Mouse (Mus musculus): ENCODE results near the gene Mdh2. TPM values are rescaled to one million over a fixed set of nuclear protein-coding genes. Genes with fewer than 3 reads are reported as not detected.

Gene Mdh2
- polyA plus RNA-seq, 1 experiment from 2014 or later, result 856 TPM

DNA sequence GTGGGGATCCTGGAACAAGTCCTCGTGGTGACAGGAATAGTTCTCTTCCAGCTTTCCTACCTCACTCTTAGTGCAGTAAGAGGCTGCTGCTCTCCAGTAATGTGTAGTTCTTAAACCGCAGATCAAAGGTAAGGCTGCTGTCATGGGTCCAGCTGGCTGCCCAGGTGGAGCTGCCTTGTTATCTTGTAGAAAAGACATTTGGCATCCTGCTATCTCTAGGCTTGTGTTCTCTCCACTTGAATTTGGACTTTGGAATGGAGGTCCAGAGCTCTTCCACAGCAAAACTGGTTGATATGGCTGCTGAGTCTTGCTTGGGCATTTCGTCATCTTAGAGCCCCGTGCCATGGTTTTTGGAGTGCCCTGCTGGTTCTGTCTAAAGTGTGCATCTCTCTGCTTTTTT lies 4.6 kb downstream of the Mdh2 start:
- Histone ChIP-seq H3K4me1 (peaks cover 15% of the 10 kb centered on the region), H3K4me3 (no peak overlapping the region), H3K27ac (no peak overlapping the region), H3K36me3 (peaks cover 74% of the 10 kb centered on the region), H3K9me3 (no peaks in the 10 kb centered on the region), H3K27me3 (ENCODE audit: insufficient read depth, poor library complexity, severe bottlenecking) (no peaks in the 10 kb centered on the region)
- no peak for DNase-seq (ENCODE audit: low spot score)
- WGBS, result 86% methylated on average over 4 of the region's 4 CpGs

DNA sequence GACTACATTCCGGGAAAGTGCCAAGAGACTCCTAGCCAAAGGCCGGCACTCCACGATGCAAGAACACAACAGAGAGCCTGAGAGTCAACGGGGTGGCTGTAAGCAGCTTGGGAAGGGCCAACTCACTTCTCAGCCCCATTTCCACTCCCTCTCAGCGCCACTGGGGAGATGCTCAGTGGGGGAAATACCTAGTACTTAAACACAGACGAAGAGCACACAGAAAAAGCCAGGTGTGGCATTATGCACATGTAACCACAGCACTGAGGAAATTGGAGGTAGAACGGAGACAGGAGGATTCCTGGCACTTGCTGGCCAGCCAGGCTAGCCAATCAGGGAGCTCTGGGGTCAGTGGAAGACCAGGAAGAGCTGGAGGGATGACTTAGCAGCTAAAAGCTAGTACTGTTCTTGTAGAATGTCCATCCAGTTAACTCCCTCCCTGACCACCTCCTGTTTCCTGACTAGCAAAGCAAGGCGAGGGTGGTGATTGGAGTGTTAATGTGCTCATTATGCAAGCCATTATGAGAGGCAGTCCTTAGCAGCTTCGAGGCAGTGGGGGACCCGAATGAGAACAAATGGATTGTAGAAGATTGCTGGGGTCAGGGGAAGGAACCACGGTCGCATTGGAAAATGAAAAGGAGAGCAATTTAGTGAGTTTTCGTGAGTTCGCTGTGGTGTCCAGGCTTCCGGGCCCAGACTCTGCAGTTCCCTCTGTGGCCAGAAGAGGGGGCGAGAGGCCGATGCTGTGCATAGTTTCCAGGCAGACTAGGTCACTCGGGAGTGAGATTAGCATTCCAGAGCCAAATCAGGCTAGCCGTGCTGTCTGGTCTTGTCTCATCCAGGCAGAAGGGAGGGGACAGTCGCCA lies 15.9 kb downstream of the Mdh2 start:
- Histone ChIP-seq H3K27ac (peak overlapping the region; percentile 81), H3K36me3 (peaks cover 31% of the 10 kb centered on the region), H3K4me3 (peak overlapping the region; percentile 52), H3K4me1 (peaks cover 13% of the 10 kb centered on the region), H3K9me3 (no peaks in the 10 kb centered on the region), H3K27me3 (ENCODE audit: insufficient read depth, poor library complexity, severe bottlenecking) (no peaks in the 10 kb centered on the region)
- peak; percentile 93 for DNase-seq (ENCODE audit: low spot score)
- WGBS, result 10% methylated on average over 20 of the region's 20 CpGs

DNA sequence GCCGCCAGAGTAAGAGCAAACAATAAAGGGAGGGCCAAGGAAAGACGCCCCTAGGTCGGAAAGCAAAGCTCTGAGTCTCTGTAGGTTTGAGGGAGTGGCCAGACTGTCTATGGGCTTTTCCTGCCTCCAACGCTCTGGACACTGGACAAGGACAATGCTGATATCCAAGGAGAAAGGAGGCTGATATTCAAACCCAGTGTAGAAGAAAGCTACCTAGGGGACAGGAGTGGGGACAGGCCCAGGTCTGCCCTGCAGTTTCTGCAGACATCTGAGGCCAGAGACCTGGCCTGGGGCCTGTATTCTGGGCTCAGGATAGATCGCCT lies 16.5 kb downstream of the Mdh2 start:
- WGBS, result 12% methylated on average over 5 of the region's 5 CpGs
- Histone ChIP-seq H3K27me3 (ENCODE audit: insufficient read depth, poor library complexity, severe bottlenecking) (no peaks in the 10 kb centered on the region), H3K27ac (peak overlapping the region; percentile 81), H3K36me3 (peaks cover 25% of the 10 kb centered on the region), H3K4me3 (peak overlapping the region; percentile 52), H3K9me3 (no peaks in the 10 kb centered on the region), H3K4me1 (peaks cover 13% of the 10 kb centered on the region)
- no peak for DNase-seq (ENCODE audit: low spot score)

DNA sequence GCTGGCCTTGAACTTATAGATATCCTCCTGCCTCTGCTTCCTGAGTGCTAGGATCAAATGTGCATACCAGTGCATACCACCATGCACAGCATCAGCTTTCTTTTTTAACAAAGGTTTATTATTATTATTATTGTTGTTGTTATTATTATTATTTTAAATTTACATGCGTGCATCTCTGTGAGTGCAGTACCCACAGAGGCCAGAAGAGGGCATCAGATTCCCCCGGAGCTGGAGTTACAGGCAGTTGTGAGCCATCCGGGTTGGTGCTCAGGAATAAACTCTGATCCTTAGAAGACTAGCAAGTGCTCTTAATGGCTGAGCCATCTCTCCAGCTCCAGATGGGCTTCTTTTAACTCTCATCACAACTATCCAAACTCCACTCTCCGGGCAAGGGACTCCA lies 21.5 kb downstream of the Mdh2 start:
- no peaks in the 10 kb centered on the region for H3K36me3 ChIP-seq
- no peak overlapping the region for H3K4me3 ChIP-seq
- DNase-seq (ENCODE audit: low spot score), result no peak
- 45% methylated on average over 4 of the region's 4 CpGs for whole genome bisulfite sequencing
- no peaks in the 10 kb centered on the region for H3K9me3 ChIP-seq
- H3K4me1 ChIP-seq, result peaks cover 22% of the 10 kb centered on the region
- H3K27me3 ChIP-seq (ENCODE audit: insufficient read depth, poor library complexity, severe bottlenecking), result peaks cover 19% of the 10 kb centered on the region
- no peak overlapping the region for H3K27ac ChIP-seq

DNA sequence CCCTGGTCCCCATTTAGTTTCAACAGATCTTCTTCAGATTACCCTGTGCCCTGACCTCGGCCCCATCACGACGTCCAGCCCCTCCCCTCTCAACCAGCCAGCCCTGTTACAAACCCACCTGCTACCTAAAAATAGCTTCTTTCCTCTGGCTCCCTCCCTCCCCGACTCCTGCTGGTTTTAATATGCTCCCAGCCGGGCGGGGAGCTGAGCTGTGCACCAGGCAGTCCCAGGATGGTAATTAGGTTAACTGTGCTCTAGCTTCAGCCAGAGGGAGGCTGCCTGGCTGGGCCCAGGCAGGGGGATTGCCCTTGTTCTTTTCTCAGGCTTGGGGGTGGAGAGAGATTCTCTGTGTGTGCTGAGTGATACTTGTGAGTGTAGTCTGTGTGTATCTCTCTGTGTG lies 22.6 kb downstream of the Mdh2 start:
- Histone ChIP-seq H3K9me3 (no peaks in the 10 kb centered on the region), H3K27me3 (ENCODE audit: insufficient read depth, poor library complexity, severe bottlenecking) (peaks cover 29% of the 10 kb centered on the region), H3K4me1 (peaks cover 17% of the 10 kb centered on the region), H3K4me3 (0 out of 2 replicates have a peak overlapping the region, but pooled peaks have one; percentile 7), H3K36me3 (no peaks in the 10 kb centered on the region), H3K27ac (peak overlapping the region; percentile 53)
- DNase-seq (ENCODE audit: low spot score), result no peak
- 2% methylated on average over 6 of the region's 6 CpGs for WGBS

DNA sequence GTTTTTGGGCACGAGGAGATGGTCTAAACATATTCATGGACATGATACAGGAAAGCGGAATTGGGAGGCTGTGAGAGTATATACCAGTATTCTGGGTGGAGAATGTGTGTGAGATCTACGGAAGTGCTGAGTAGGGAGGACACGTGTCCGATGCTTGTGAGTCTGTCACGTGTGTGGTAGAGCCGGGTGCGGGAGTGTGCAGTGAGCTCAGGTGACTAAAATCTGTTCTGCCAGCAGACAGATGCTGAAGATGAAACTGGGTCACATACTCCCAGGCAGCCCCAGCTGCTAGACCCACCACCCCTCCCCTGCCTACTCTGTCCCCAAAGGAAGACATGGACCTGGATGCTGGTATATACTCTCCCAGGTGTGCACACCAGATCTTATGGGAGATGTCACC lies 24.4 kb downstream of the Mdh2 start:
- Histone ChIP-seq H3K4me1 (peaks cover 23% of the 10 kb centered on the region), H3K4me3 (no peak overlapping the region), H3K27me3 (ENCODE audit: insufficient read depth, poor library complexity, severe bottlenecking) (peaks cover 37% of the 10 kb centered on the region), H3K27ac (no peak overlapping the region), H3K9me3 (no peaks in the 10 kb centered on the region), H3K36me3 (no peaks in the 10 kb centered on the region)
- DNase-seq (ENCODE audit: low spot score), result no peak
- WGBS, result 83% methylated on average over 8 of the region's 8 CpGs

DNA sequence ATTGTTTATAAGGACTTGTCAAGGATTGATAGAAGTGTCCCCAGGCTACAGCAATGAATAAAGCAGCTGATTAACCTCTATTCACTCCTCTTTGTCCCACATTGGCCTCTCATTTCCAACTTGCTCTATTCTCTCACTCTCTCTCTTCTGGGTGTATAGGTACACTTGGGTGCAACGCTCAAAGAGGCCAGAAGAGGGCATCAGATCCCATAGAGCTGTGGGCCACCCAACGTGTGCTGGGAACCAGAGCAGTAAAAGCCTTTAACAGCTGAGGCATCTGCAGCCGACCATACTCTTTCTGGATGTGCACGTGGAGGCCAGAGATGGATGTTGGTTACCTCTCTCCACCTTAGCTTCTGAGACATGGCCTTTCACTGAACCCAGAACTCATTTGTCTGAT lies 24.9 kb downstream of the Mdh2 start:
- DNase-seq (ENCODE audit: low spot score), result no peak
- Histone ChIP-seq H3K4me1 (peaks cover 23% of the 10 kb centered on the region), H3K36me3 (no peaks in the 10 kb centered on the region), H3K9me3 (no peaks in the 10 kb centered on the region), H3K4me3 (no peak overlapping the region), H3K27ac (no peak overlapping the region), H3K27me3 (ENCODE audit: insufficient read depth, poor library complexity, severe bottlenecking) (peaks cover 37% of the 10 kb centered on the region)
- 58% methylated on average over 4 of the region's 4 CpGs for WGBS

DNA sequence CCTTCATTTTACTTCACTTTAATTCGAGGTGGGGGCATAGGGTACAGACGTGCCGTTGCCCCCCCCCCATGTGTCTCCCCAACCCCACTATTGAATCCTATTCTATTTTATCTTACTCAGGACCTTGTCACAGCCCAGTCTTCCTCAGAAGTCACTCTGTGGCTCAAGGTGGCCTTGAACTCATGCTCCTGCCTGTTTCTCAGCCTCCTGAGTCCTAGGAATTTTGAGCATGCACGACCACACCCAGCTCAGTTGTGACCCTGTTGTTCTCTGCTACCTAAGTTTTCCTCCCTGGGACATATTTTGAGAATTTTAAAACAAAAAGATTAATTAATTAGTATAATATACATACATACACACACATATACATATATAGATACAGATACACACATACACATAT lies 25.4 kb downstream of the Mdh2 start:
- Histone ChIP-seq H3K36me3 (no peaks in the 10 kb centered on the region), H3K27ac (no peak overlapping the region), H3K27me3 (ENCODE audit: insufficient read depth, poor library complexity, severe bottlenecking) (peaks cover 37% of the 10 kb centered on the region), H3K4me1 (peaks cover 23% of the 10 kb centered on the region), H3K4me3 (no peak overlapping the region), H3K9me3 (no peaks in the 10 kb centered on the region)
- 70% methylated on average over 4 of the region's 4 CpGs for WGBS
- no peak for DNase-seq (ENCODE audit: low spot score)

DNA sequence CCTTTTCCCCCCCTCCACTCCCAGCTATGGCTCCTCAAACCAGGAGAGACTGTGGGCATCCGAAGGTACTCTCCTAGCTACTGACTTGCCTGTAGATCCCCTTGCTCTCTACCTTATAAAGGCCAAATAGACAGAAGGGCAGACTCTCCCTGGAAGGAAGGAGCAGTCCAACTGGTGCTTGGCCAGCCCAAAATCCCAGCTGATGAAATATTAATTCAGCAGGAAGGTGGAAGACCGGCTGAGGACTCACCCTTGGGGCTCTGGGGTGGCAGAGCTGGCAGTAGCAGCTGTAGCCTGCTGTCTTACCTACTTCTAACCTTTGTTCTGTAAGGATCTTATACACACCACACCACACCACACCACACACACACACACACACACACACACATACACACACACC lies 26.5 kb downstream of the Mdh2 start:
- no peak for DNase-seq (ENCODE audit: low spot score)

DNA sequence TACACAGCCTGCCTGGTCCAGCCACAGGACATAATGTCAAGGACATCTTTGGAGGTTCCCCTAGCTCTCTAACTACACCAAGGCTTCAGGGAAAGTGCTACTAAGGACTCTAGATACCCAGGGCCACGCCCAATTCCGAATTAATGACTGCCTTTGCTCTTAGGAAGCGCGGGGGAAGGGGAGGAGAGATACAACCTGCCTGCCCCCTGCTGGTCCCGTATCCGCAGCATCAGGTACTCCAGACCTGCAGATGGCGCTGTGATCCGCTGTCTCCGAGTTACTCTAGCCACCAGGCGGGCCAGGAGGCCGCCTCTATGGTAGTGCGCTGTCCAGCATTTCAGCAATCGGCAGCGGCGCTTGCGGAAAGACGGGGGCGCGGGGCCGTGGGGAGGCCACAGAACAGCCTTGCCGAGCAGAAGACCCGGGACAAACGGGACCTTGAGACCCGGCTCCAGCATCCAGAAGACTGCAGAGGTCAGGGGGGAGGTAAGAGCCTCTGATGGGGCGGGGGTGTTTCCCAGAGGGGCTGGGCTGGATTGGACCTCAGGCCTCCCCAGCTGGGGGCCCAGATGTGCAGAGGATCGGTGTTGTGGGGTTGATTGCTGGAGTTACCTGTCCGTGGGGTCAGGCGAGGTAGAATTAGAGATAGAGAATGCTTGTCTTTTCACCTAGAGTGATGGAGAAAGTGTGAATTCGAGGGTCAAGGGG lies 28.4 kb downstream of the Mdh2 start, which contains the start of gene Srrm3:
Gene Srrm3 (plus strand): TSS at position 336 of the 708 bp plus-strand sequence.
- Histone ChIP-seq H3K36me3 (no peaks in the 10 kb centered on the region), H3K4me3 (no peak within 1 kb of the TSS), H3K27ac (no peak within 1 kb of the TSS), H3K27me3 (ENCODE audit: insufficient read depth, poor library complexity, severe bottlenecking) (peaks cover 29% of the 10 kb centered on the region), H3K9me3 (no peaks in the 10 kb centered on the region), H3K4me1 (peaks cover 8% of the 10 kb centered on the region)
- 7% methylated on average over 29 of the region's 29 CpGs for WGBS
- peak; percentile 93 for DNase-seq (ENCODE audit: low spot score)

More for the DNA sequence above, 26.5 kb downstream of the Mdh2 start:
- no peak overlapping the region for H3K27ac ChIP-seq
- peaks cover 37% of the 10 kb centered on the region for H3K27me3 ChIP-seq (ENCODE audit: insufficient read depth, poor library complexity, severe bottlenecking)
- no peak overlapping the region for H3K4me3 ChIP-seq
- no peaks in the 10 kb centered on the region for H3K36me3 ChIP-seq
- 73% methylated on average over 2 of the region's 2 CpGs for WGBS
- peaks cover 23% of the 10 kb centered on the region for H3K4me1 ChIP-seq
- H3K9me3 ChIP-seq, result no peaks in the 10 kb centered on the region

DNA sequence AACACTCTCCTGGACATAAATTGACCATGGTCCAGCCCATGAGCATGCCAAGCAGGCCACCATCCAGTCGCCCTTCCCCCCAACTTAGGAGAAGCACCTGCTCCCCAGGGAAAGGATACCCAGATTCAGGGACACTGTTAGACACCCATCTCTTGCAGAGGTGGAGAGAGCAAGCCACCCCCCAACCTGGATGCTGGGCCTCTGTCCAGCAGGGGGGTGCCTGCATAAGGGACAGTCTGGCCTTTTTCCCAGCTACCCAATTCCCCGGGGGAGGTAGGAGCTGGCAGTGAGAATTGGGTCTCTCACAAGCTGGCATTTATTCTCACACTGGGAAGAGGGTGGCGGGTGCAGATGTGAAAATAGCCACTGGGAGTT lies 29.0 kb downstream of the Mdh2 start:
- Histone ChIP-seq H3K4me1 (peaks cover 7% of the 10 kb centered on the region; the same call in 1 of the 2 replicates), H3K9me3 (no peaks in the 10 kb centered on the region), H3K36me3 (no peaks in the 10 kb centered on the region), H3K27ac (no peak overlapping the region), H3K27me3 (ENCODE audit: insufficient read depth, poor library complexity, severe bottlenecking) (peaks cover 25% of the 10 kb centered on the region), H3K4me3 (no peak overlapping the region)
- 40% methylated on average over 3 of the region's 3 CpGs for WGBS
- DNase-seq (ENCODE audit: low spot score), result no peak

DNA sequence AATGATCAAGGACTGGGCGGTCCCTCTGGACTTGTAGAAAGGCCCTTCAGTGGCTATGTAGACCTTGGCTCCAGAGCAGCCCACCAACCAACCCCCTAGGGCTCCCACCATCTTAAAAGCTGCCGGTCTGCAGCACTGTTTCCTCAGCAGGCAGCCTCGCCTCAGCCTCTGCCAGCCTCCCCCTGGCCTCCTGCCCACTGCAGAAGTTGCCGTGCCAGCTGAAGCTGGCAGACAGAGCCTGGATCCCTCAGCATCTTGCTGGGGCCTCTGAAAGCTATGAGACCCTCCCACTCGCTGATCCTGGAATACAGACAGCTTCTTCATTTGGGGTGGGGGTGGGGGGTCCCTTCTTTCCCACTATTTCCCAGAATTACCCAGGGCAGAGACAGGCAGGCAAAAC lies 34.7 kb downstream of the Mdh2 start:
- H3K27ac ChIP-seq, result no peak overlapping the region
- WGBS, result 61% methylated on average over 5 of the region's 5 CpGs
- no peak for DNase-seq (ENCODE audit: low spot score)
- no peaks in the 10 kb centered on the region for H3K4me1 ChIP-seq
- H3K9me3 ChIP-seq, result no peaks in the 10 kb centered on the region
- H3K27me3 ChIP-seq (ENCODE audit: insufficient read depth, poor library complexity, severe bottlenecking), result peaks cover 11% of the 10 kb centered on the region; the same call in 1 of the 2 replicates
- H3K36me3 ChIP-seq, result no peaks in the 10 kb centered on the region
- no peak overlapping the region for H3K4me3 ChIP-seq

DNA sequence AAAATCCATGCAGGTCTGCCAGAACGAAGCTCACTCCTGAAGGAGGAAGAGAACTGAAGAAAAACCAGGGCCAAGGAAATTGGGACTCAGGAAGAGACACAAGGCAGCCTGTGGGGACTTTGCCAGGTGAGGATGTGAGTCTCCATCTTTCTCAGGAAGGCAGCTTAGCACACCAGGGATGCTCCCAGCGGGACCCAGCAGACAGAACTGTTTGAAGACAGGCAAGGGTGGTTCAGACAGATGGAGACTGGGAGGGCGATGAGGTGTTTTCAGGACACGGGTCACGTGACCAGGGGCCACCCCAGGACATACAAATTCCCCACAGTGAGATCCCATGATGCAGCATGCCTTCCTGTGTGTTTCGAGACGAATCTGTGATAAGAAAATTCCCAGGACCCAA lies 40.2 kb downstream of the Mdh2 start:
- no peaks in the 10 kb centered on the region for H3K9me3 ChIP-seq
- H3K27me3 ChIP-seq (ENCODE audit: insufficient read depth, poor library complexity, severe bottlenecking), result peaks cover 53% of the 10 kb centered on the region
- no peak overlapping the region for H3K27ac ChIP-seq
- WGBS, result 34% methylated on average over 7 of the region's 7 CpGs
- H3K36me3 ChIP-seq, result no peaks in the 10 kb centered on the region
- no peak overlapping the region for H3K4me3 ChIP-seq
- no peaks in the 10 kb centered on the region for H3K4me1 ChIP-seq
- no peak for DNase-seq (ENCODE audit: low spot score)

All from heart, embryonic 10.5 days (tissue).